ENCODE assay signal across 12 mouse cellular contexts in the genomic region with DNA sequence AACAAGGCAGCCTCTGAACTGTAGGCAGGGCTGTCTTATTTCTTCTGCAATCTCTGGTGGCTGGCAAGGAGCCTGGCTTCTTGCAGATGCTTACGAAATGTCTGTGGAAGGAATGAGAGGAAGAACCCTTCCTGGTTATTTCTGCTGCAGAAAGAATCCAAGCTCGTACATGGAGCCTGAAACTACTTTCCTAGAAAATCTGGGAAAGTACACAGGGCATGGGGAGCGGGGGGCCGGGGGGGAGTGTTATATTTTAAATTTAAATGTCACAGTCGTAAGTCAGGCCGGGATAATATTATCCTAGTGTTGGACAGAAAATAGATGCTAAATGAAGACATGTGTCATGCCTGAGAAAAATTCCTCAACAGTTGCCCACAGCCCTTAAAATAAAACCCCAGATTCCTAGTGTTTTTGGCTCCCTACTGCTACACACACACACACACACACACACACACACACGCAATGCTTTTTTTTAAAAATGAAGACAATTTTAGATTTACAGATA. TPM values are rescaled to one million over a fixed set of nuclear protein-coding genes. Genes with fewer than 3 reads are reported as not detected.
DNase-seq lines count a peak whose midpoint lies in the region; ATAC-seq lines count a peak whose summit lies in the region.
"Had no signal": no experiment of that assay in that cellular context is flagged by ENCODE, and none has a peak within 500 bp of the region (broad histone marks: within the 10 kb centered on the region; RNA-seq: fewer than 3 reads in every experiment).

No protein-coding gene starts in this region.

- peak; percentile 33 for DNase-seq in kidney, postnatal 14 days
- DNase-seq in kidney, adult 11 months: no peak
- DNase-seq in layer of hippocampus, postnatal 36 days: peak; percentile 40 to 41
- DNase-seq in right cerebral cortex, postnatal 14 days: peak; percentile 77
- DNase-seq in spleen, postnatal 10 days (ENCODE audit: low spot score in 2 of 2): no peak
- DNase-seq in natural killer cell, adult 2 months (ENCODE audit: low spot score in 2 of 2): no peak
- DNase-seq: cerebellum, adult 9-10 months had no signal

- peak overlapping the region; percentile 86 for H3K27ac ChIP-seq in embryonic facial prominence, embryonic 15.5 days (replicated peaks)
- H3K27ac ChIP-seq: hindbrain, embryonic 15.5 days; macrophage had no signal

- no peaks in the 10 kb centered on the region for H3K27me3 ChIP-seq in embryonic facial prominence, embryonic 15.5 days
- H3K27me3 ChIP-seq: hindbrain, embryonic 15.5 days had no signal

- no peak overlapping the region for H3K9ac ChIP-seq in embryonic facial prominence, embryonic 15.5 days
- H3K9ac ChIP-seq: hindbrain, embryonic 15.5 days had no signal

- ATAC-seq in embryonic facial prominence, embryonic 15.5 days (ENCODE audit: insufficient number of reproducible peaks, low FRiP score, low TSS enrichment, low read depth): peak; percentile 77; the same call in 1 of the 2 replicates
- ATAC-seq in erythroid progenitor cell, adult 5-6 weeks (replicated peaks; ENCODE audit: low FRiP score, poor library complexity, severe bottlenecking): no peak

- H3K9me3 ChIP-seq in embryonic facial prominence, embryonic 15.5 days (replicated peaks): no peaks in the 10 kb centered on the region
- H3K9me3 ChIP-seq: G1E; hindbrain, embryonic 15.5 days had no signal

- H3K36me3 ChIP-seq in embryonic facial prominence, embryonic 15.5 days: no peaks in the 10 kb centered on the region
- H3K36me3 ChIP-seq: G1E; hindbrain, embryonic 15.5 days had no signal

- H3K4me3 ChIP-seq in embryonic facial prominence, embryonic 15.5 days (replicated peaks): no peak overlapping the region
- H3K4me3 ChIP-seq: hindbrain, embryonic 15.5 days had no signal

- peaks cover 22% of the 10 kb centered on the region for H3K4me1 ChIP-seq in embryonic facial prominence, embryonic 15.5 days
- H3K4me1 ChIP-seq: hindbrain, embryonic 15.5 days had no signal

- 39% methylated on average over 7 of the region's 7 CpGs for WGBS in embryonic facial prominence, embryonic 15.5 days

- no peak overlapping the region for H3K4me2 ChIP-seq in embryonic facial prominence, embryonic 15.5 days (replicated peaks)
- H3K4me2 ChIP-seq: hindbrain, embryonic 15.5 days had no signal

RNA-seq across cellular contexts. Expression of a gene that starts 7.2 kb away (rescaled TPM):
- polyA plus RNA-seq in embryonic facial prominence, embryonic 15.5 days (2015; fragmentation: Nextera tagmentation; extraction: Ambion mirVana): 141 and 143 TPM in 2 replicates
- 10 to 100 TPM; 43.2 to 48.8 TPM for total RNA-seq in layer of hippocampus, postnatal 36 days (2021)
- 2.5 and 6.7 TPM in 2 replicates for total RNA-seq in erythroid progenitor cell, adult 5-6 weeks (2015; ENCODE audit: low replicate concordance)
- total RNA-seq in erythroid progenitor cell, adult 5-6 weeks (2017; ENCODE audit: low replicate concordance): 3.3 and 4.7 TPM in 2 replicates

Comparison
In these comparisons a context has a peak if more than half of its experiments do, and no peak if none do; other contexts are left out.
1. DNase-seq: peak in kidney, postnatal 14 days (single experiment), layer of hippocampus, postnatal 36 days (2 of 2) and right cerebral cortex, postnatal 14 days (single experiment); none in kidney, adult 11 months (single experiment), spleen, postnatal 10 days (0 of 2) and natural killer cell, adult 2 months (0 of 2).
2. RNA of a gene that starts 7.2 kb away (total RNA-seq): 43.2 to 48.8 TPM in layer of hippocampus, postnatal 36 days; 2.5 to 6.7 TPM in erythroid progenitor cell, adult 5-6 weeks; every median in the first group is over 4 times any median in the second.